Mouse (Mus musculus) cerebellum, adult (tissue): Measurements from ENCODE around the gene Unc119.

Experiments used
- ATAC-seq: cut with Nextera tagmentation; 2 replicates; pipeline ENCODE4 v1.9.2; 2017; ENCODE audit warnings: mild to moderate bottlenecking, moderate library complexity, mixed read lengths; ENCODE audit not compliant: insufficient number of reproducible peaks, low FRiP score, low TSS enrichment

The Unc119 gene

GRCm38 (mm10) chr11:78341702-78342101, 1.6 kb upstream of the Unc119 start:
- no peak for ATAC-seq

- no peak for ATAC-seq
Observed at GRCm38 (mm10) chr11:78344328-78344889, 1.1 kb downstream of the Unc119 start.

DNA sequence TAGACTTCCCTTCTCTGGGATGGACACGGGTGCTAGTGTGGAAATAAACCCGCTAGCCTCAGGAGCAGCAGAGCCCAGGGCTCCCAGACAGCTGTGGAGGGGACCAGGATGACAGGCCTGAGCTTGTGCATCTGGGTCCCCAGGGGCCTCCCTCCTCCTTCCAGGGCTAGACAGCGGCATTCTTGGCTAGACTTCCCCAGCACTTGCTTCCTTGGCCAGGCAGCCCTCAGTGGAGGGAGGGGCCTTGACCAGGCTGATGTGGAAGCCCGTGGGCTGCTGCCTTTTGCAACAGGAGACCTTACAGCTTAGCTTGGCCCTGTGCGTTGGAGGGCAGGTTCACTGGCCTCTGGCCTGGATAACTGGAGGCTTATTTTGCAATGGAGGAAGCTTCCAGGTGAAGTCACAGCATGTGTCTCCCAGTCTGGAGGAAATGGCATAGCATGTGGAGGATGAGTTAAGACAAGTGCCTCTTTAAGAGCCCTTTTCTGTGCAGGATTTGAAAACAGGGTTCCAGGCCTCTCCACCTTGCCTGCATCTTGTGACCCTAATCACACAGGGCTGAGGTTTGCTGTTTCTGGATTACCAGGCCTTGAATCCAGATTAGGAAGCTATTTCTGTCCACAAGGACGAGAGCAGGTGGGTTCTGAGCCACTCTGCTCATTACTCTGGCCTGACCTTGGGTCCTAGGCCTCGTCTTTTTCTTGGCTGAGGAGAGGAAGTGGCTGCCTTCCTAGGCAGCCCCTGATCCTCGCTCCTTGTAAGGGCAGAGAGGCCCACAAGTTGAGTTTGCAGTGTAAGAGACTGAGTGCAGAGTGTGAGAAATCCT, 1.8 kb downstream of the Unc119 start:
- ATAC-seq: no peak

DNA sequence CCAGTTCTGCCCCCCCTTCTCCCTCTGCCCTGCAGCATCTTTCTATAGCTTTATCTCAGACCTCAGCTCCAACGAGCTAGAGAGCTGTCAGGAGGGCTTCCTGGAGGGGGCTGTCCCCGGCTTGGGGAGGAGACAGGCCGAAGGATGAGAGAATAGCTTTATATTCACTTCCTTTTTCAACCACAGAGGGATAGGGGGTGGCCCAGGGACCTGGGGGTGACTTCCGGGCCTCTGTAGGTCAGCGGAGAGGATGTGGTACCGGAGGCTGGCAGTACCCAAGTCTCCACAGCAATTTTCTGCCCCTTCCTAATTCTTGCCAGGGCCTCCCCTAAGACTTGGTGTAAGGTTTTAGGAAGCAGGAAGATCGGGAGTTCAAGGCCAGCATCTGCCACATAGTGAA, 2.5 kb downstream of the Unc119 start:
- ATAC-seq: no peak

GRCm38 (mm10) chr11:78346326-78347069, 3.2 kb downstream of the Unc119 start:
- ATAC-seq: no peak

DNA sequence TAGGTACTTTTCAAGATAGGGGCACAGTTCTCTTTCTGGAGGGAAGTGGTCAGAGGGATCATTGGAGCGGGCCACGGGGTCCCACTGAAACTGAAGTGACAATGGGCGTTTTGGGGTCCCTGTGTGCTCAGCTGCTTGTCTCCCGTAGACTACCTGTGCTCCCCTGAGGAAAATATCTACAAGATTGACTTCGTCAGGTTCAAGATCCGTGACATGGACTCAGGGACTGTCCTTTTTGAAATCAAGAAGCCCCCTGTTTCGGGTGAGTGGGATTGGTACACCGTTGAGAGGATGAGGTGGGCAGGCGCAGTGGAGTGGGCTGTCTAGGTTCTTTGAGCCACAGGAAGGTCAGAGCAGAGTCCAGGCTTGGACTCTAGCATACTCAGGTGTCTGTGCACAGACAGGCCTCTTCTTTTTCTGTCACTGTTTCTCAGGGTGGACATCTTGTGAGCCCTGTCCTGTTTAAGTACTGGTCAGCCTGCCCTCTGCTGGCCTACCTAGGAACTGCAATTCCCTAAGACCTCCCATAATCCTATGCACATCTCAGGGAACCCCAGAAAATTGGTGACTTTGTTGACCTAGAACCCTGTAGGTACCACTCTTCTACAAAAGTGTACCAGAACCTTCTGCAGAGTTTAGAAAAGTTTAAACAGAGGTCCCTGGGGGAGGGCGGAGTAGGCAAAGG, 3.9 kb downstream of the Unc119 start:
- ATAC-seq: no peak

- ATAC-seq: no peak
Observed at GRCm38 (mm10) chr11:78347908-78348307, 4.6 kb downstream of the Unc119 start.

- ATAC-seq: no peak
Observed at GRCm38 (mm10) chr11:78348474-78348873, 5.2 kb downstream of the Unc119 start.

- ATAC-seq: no peak
Observed at GRCm38 (mm10) chr11:78349441-78350358, 6.4 kb downstream of the Unc119 start.

DNA sequence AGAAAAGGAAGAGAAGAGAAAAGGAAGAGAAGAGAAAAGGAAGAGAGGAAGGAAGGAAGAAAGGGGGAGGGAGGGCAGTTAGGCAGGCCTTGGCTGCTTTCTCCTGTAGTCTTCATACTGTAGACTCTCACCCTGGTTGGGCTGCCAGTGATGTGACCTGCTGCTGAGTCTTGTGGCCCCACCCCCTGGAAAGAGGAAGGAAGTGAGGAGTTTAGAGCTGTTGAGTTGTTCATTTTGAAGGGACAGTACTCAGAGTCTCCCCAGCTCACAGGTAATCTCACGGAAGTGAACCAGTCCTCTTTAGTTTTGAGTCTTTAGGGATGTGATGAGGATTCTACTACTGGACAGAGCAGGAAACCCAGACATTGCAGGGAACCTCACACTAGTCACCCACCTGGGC, 9.8 kb downstream of the Unc119 start:
- ATAC-seq: no peak

DNA sequence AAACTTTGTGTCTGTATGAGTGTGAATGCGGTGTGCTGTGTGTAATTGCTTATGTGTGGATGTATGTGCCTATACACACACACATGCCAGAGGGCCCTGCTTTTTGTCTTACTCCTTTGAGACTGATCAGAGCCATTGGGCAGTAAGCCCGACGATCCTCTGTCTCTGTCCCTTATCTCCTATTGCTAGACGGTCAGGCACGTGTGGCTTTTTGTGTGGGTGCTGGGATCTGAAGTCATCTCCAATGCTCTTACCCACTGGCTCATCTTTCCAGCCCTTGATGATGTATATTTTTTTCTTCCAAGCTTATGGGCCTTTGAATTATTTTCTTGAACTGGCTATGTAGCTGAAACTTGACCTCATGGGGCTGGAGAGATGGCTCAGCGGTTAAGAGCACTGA, 11.6 kb downstream of the Unc119 start:
- no peak for ATAC-seq

- peak; percentile 53; the same call in 1 of the 2 replicates for ATAC-seq
Observed at GRCm38 (mm10) chr11:78355471-78356238, 12.4 kb downstream of the Unc119 start.

DNA sequence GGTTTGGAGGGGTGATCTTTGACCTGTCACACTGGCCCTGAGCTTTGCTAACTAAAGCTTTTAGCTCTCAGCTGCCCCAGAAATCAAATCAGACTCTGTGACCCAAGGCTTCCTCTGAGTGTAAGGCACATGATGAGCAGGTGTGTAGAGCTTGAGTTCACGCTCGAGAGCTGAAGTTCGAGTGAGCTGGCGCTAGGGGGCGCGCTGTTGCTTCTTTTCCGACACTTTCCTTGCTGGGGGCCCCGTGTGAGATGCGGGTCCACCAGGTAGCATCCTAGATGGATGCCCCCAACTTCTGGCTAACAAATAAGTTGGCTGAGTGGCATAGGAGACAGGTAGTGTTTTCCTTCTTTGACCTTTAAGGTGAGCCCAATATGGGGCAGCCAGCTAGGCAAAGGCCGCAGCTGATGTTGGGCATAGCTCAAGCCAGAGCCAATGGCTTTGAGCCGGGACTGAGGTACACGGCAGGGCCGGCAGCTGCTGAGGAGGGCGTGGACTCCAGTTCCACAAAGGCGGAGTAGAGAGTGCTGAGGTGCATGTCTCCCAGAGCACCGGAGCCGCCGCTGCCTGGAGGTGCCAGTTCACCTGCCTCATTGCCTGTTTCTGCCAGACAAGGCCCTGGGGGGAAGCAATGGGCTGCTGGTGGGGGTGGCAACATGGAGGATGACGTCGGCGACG, 15.2 kb downstream of the Unc119 start:
- ATAC-seq: no peak

GRCm38 (mm10) chr11:78360125-78360788, 17.0 kb downstream of the Unc119 start:
- ATAC-seq: peak; percentile 64; the same call in 1 of the 2 replicates

DNA sequence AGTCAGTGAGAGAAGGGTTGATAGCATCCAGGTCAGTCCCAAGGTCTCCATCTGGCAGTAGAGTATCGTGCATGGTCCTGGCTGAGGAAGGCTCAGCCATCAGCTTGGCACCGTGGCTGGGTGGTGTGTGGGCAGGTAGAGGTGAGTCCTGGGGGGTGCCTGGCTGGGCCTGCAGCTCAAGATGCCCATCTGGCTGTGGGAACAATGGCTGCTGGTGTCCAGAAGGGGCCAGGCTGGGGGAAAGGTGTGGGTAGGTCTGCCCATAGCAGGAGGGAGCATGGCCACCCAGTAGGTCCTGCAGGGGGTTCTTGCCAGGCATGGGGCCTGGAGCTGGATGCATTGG, 17.5 kb downstream of the Unc119 start:
- ATAC-seq: no peak

- no peak for ATAC-seq
Observed at GRCm38 (mm10) chr11:78363309-78364007, 20.2 kb downstream of the Unc119 start.

GRCm38 (mm10) chr11:78364103-78364502, 20.8 kb downstream of the Unc119 start:
- ATAC-seq: no peak
